Mouse (Mus musculus) C2C12 (cell line): ENCODE data around the gene Rasa4. TPM values are rescaled to one million over a fixed set of nuclear protein-coding genes. Genes with fewer than 3 reads are reported as not detected.

Source experiments
- H3K27me3 ChIP-seq: one replicate; pipeline ENCODE4 v1.6.1; 2011; ENCODE audit not compliant: control insufficient read depth, insufficient read depth, insufficient read length
- H3K36me3 ChIP-seq: one replicate; pipeline ENCODE4 v1.6.1; 2011; ENCODE audit not compliant: control insufficient read depth, insufficient read depth
- H3K4me3 ChIP-seq: one replicate; pipeline ENCODE4 v1.5.1; 2011; ENCODE audit warnings: mild to moderate bottlenecking, control low read depth; ENCODE audit not compliant: poor library complexity, insufficient read depth, severe bottlenecking
- H3K79me2 ChIP-seq: one replicate; pipeline ENCODE4 v1.6.1; 2011; ENCODE audit not compliant: control insufficient read depth, insufficient read depth
- H3K79me3 ChIP-seq: one replicate; pipeline ENCODE4 v1.6.1; 2011; ENCODE audit warnings: low read depth, control low read depth
- H3ac ChIP-seq: one replicate; pipeline ENCODE3; 2011; ENCODE audit warnings: low read depth; ENCODE audit not compliant: control insufficient read depth, insufficient read length
- CEBPB ChIP-seq: IDR thresholded peaks from one replicate; pipeline ENCODE4 v1.6.1; 2011; ENCODE audit warnings: low read depth, mild to moderate bottlenecking, control low read depth, moderate library complexity
- CTCF ChIP-seq: IDR thresholded peaks from one replicate; pipeline ENCODE4 v1.5.1; 2011; ENCODE audit not compliant: control insufficient read depth, insufficient read depth, insufficient read length
- FOSL1 ChIP-seq: IDR thresholded peaks from one replicate; pipeline ENCODE4 v1.8.0; 2011; ENCODE audit warnings: mild to moderate bottlenecking, low read length; ENCODE audit not compliant: poor library complexity, insufficient read depth, severe bottlenecking
- MAX ChIP-seq: IDR thresholded peaks from one replicate; pipeline ENCODE4 v1.6.1; 2011; ENCODE audit warnings: mild to moderate bottlenecking, control low read depth
- MYOD1 ChIP-seq: IDR thresholded peaks from one replicate; pipeline ENCODE4 v1.6.1; 2011; ENCODE audit warnings: low read depth; ENCODE audit not compliant: control insufficient read depth, insufficient read length
- MYOG ChIP-seq: IDR thresholded peaks from one replicate; pipeline ENCODE4 v1.6.1; 2011; ENCODE audit not compliant: control insufficient read depth, insufficient read length; ENCODE audit errors: extremely low read depth
- USF1 ChIP-seq: IDR thresholded peaks from one replicate; pipeline ENCODE4 v1.6.1; 2011; ENCODE audit warnings: low read depth, mild to moderate bottlenecking, control low read depth, moderate library complexity
- polyA plus RNA-seq: library from polyadenylated mRNA; unstranded; fragments of >200 nt; fragmentation: generic; extraction: Trizol; gene quantifications from one replicate; pipeline ENCODE4 v1.2.1, GENCODE M21; 2012; ENCODE audit warnings: missing spikeins

Rasa4 gene
- polyA plus RNA-seq, 1 experiment = 37.6 TPM

GRCm38 (mm10) chr5:136049926-136050325, 33.8 kb upstream of the Rasa4 start:
- Histone ChIP-seq H3K27me3 (no peaks in the 10 kb centered on the region), H3K79me2 (no peaks in the 10 kb centered on the region), H3K36me3 (no peaks in the 10 kb centered on the region), H3K4me3 (no peak overlapping the region), H3ac (no peak overlapping the region), H3K79me3 (no peaks in the 10 kb centered on the region)
- peak; percentile 69 for TF ChIP-seq FOSL1
- no peak for TF ChIP-seq MAX

DNA sequence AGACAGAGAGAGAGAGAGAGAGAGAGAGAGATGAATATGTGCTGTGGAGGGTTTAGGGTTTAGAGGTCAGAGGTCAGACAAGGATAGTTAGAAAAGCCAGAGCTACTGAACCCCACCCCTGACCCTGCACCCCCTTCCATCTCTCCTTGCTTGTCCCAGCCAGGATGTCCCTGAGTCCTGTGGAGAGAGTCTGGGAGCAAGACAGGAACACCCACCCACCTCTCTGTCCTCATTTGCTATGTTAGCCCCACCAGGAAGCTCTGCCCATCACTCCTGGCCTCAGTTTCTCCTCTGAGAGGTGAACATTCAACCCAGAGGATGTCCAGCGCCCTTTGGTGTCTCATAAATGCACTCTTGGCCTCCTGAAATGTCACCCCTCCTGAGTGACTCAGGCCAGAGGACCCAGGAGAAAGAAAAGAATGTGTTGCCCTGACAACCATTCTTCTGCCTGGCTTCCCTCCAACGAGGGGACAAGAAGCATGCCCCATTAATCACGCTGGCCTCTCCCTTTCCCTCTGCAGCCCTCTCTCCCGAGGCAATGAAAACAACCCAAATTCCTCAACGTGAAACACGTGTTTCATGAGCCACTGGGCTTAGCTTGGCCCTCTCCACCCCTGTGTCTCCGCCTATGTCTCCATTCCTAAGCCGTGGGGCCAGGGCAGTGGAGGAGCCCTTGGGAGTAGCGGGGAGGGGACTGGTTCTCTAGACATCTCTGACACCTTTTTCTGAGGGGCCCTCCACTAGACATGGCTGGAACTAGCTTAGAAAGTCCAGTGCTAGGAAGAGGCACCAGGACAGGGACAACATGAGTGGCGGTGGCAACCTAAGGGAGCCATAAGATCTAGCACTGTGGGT, 32.3 kb upstream of the Rasa4 start:
- no peak for TF ChIP-seq FOSL1
- no peak for TF ChIP-seq CTCF
- peak; percentile 98 for TF ChIP-seq MAX
- no peak for TF ChIP-seq CEBPB
- TF ChIP-seq USF1 = no peak
- no peak for TF ChIP-seq MYOG
- no peak for TF ChIP-seq MYOD1
- Histone ChIP-seq H3ac (no peak overlapping the region), H3K79me2 (no peaks in the 10 kb centered on the region), H3K36me3 (no peaks in the 10 kb centered on the region), H3K27me3 (no peaks in the 10 kb centered on the region), H3K4me3 (no peak overlapping the region), H3K79me3 (no peaks in the 10 kb centered on the region)

DNA sequence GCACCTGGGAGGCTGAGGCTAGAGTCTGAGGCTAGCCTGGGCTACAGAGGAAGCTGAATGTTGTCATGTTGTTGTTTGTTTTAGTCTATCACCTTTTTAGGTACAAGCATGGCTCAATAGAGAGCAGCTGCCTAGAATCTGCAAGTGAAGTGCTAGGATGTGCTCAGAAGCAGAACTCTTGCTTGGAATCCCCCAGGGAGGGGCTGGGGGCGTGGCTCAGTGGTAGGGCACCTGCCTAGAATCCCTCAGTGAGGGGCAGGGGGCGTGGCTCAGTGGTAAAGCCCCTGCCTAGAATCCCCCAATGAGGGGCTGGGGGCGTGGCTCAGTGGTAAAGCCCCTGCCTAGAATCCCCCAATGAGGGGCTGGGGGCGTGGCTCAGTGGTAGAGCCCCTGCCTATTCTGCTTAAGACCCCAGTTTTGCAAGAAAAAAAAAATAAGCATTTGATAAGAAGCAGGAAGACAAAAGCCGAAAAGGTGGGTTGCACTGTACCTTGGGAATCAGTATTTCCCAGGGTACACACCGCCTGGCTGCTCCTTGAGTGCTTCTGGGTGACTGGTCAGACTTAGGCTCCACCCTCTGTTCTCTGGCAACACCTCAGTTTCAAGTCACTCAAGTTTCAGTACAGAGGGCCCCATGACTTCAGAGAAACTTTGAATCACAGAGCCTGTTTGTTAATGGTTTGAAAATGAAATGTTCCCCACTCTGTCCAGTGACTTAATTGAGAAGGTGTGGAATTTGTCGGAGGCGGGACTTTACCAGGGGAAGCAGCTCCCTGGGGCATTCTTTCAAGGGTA, 30.7 kb upstream of the Rasa4 start:
- no peak overlapping the region for H3ac ChIP-seq
- H3K79me3 ChIP-seq = no peaks in the 10 kb centered on the region
- H3K27me3 ChIP-seq = no peaks in the 10 kb centered on the region
- no peak overlapping the region for H3K4me3 ChIP-seq
- H3K79me2 ChIP-seq = no peaks in the 10 kb centered on the region
- no peaks in the 10 kb centered on the region for H3K36me3 ChIP-seq
- no peak for TF ChIP-seq FOSL1
- TF ChIP-seq CTCF = no peak

GRCm38 (mm10) chr5:136054301-136055077, 29.2 kb upstream of the Rasa4 start, which contains the start of gene Upk3bl:
Gene Upk3bl (plus strand): TSS chr5:136054492.
- Histone ChIP-seq H3K27me3 (no peaks in the 10 kb centered on the region), H3K36me3 (no peaks in the 10 kb centered on the region), H3K4me3 (no peak within 1 kb of the TSS), H3K79me3 (no peaks in the 10 kb centered on the region), H3ac (no peak within 1 kb of the TSS), H3K79me2 (no peaks in the 10 kb centered on the region)
- TF ChIP-seq CEBPB (no peak), FOSL1 (no peak), MYOD1 (no peak), CTCF (no peak), MYOG (no peak), MAX (no peak), USF1 (no peak)

DNA sequence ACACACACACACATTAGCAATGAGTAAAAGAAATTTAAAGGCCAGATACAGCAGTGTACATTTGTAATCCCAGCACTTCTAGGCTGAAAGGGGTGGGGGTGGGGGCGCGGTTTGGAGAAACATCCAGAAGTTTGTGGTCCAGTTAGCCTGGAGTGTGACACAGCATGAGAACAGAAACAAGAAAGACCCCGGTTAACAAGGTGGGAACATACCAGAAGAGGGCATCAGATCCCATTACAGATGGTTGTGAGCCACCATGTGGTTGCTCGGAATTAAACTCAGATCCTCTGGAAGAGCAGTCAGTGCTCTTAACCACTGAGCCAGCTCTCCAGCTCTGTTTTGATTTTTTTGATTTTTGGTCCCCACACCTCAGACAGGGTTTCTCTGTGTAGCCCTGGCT, 27.7 kb upstream of the Rasa4 start:
- TF ChIP-seq MYOD1 (no peak), FOSL1 (no peak), MYOG (no peak), CEBPB (no peak), USF1 (no peak), CTCF (no peak), MAX (no peak)

More for the DNA sequence above, 27.7 kb upstream of the Rasa4 start:
- Histone ChIP-seq H3K79me2 (no peaks in the 10 kb centered on the region), H3K27me3 (no peaks in the 10 kb centered on the region), H3K79me3 (no peaks in the 10 kb centered on the region), H3ac (no peak overlapping the region), H3K36me3 (no peaks in the 10 kb centered on the region), H3K4me3 (no peak overlapping the region)
